Mouse (Mus musculus): ENCODE measurements around the gene Col9a2.

DNA sequence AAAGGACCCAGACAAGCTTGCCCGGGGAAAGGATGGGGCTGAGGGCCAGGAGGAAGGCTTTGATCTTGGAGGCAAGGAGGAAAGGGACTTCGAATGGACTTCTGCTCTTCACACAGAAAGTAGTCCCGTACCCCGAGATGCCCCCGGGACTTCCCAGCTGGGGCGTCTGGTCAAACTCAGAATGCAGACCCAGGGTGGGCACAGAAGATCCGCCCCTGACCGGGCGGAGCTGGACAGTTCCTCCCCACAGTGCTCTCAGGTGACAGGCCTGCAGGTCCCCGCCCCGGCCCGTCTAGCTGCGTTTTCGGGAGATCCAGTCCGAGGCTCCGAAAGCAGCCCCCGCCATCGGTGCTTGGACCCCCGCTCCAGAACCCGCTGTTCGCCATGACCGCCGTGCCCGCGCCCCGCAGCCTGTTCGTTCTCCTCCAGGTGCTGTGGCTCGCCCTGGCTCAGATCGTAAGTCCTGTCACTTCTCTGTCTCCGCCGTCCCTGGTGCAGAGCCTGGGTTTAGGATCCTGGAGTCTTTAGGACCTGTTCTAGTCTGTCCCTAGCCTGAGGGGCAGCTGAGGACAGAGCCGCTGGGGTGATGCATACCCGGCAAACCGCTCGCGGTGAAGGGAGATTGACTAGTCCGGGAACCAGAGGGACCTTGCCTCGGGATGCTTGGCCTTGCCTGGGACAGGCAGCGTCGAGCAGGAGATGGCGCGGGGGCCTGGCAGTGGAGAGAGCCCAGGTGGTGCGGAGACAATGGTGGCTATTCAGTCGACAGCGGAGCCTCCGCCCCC, at the start of gene Col9a2:
- no peak for TF ChIP-seq CTCF (IDR thresholded peaks at IDR 0.05; ENCODE audit: low read depth, low read length)
- TF ChIP-seq POLR2A (IDR thresholded peaks at IDR 0.05; ENCODE audit: extremely low read depth, insufficient read depth, low read length): no peak
